Mouse (Mus musculus): ENCODE measurements around the gene Scaf8. TPM values are rescaled to one million over a fixed set of nuclear protein-coding genes. Genes with fewer than 3 reads are reported as not detected.
"Not testable (repeated sequence)": the region's sequence is repeated elsewhere in the genome, so short reads cannot be mapped to it uniquely, and the experiment has no call there.

Scaf8 gene
- polyA plus RNA-seq, 1 experiment from 2014 or later, result 28.3 TPM

GRCm38 (mm10) chr17:3129791-3130190 lies 15.0 kb downstream of the Scaf8 start:
- Histone ChIP-seq H3K27ac (ENCODE audit: low read depth, low read length) (no peak overlapping the region), H3K9me3 (ENCODE audit: control insufficient read depth, low read length) (no peaks in the 10 kb centered on the region), H3K36me3 (ENCODE audit: control insufficient read depth, insufficient read depth, low read length) (peaks cover 4% of the 10 kb centered on the region), H3K4me2 (ENCODE audit: low read depth) (no peak overlapping the region), H3K4me3 (ENCODE audit: low read depth, low read length) (no peak overlapping the region), H3K9ac (ENCODE audit: low read length) (no peak overlapping the region), H3K4me1 (ENCODE audit: control insufficient read depth, insufficient read depth, low read length) (no peaks in the 10 kb centered on the region), H3K27me3 (ENCODE audit: control insufficient read depth, insufficient read depth, low read length) (no peaks in the 10 kb centered on the region)
- no peak for DNase-seq (ENCODE audit: low spot score)
- WGBS, result 97% methylated on average over 3 of the region's 3 CpGs
- ATAC-seq (ENCODE audit: insufficient read depth, low FRiP score, low TSS enrichment), result no peak

DNA sequence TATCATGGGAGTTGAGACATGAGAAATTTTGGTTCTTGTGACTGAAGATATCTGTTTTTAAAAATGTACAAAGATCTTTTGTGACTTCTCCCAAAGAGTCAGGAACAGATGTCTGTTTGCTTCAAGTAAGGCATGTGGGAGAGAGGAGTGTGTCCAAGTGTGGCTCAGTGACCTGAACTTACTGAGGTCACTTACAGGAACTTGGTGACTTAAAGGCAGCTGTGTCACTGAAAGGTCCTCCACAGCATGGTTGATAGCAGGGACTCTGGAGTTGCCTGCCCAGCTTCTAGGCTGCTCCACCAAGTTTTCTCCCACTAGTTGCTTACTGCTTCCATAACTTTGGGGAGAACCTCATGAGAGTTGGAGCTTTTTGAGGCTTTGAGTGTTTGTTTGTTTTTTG lies 20.6 kb downstream of the Scaf8 start:
- Histone ChIP-seq H3K4me2 (ENCODE audit: low read depth) (no peak overlapping the region), H3K27me3 (ENCODE audit: control insufficient read depth, insufficient read depth, low read length) (no peaks in the 10 kb centered on the region), H3K4me3 (ENCODE audit: low read depth, low read length) (no peak overlapping the region), H3K4me1 (ENCODE audit: control insufficient read depth, insufficient read depth, low read length) (no peaks in the 10 kb centered on the region; the same call in 1 of the 2 replicates), H3K27ac (ENCODE audit: low read depth, low read length) (no peak overlapping the region), H3K36me3 (ENCODE audit: control insufficient read depth, insufficient read depth, low read length) (peaks cover 3% of the 10 kb centered on the region), H3K9me3 (ENCODE audit: control insufficient read depth, low read length) (no peaks in the 10 kb centered on the region), H3K9ac (ENCODE audit: low read length) (no peak overlapping the region)
- DNase-seq (ENCODE audit: low spot score) (no peak), ATAC-seq (ENCODE audit: insufficient read depth, low FRiP score, low TSS enrichment) (no peak)

DNA sequence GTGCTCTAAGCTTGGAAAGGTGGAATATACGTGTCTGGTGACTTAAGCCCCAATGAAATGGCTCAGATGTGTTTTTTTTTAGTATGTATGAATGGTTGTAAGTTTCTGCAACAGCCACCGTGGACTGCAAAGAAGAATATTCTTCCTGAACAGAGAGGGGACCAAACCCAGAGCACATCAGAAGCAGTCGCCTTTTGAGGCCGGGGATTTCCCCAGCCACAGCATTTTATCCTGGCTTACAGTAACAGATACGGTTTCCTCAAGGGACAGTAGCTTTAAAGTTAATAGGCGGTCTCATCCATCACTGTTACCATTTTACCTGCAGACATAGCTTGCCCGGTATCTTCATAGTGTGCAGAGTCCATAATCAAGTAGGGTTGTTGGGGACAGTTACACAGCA lies 21.4 kb downstream of the Scaf8 start:
- no peak overlapping the region for H3K4me2 ChIP-seq (ENCODE audit: low read depth)
- peaks cover 3% of the 10 kb centered on the region; the same call in 1 of the 2 replicates for H3K36me3 ChIP-seq (ENCODE audit: control insufficient read depth, insufficient read depth, low read length)
- no peak overlapping the region for H3K27ac ChIP-seq (ENCODE audit: low read depth, low read length)
- WGBS, result 86% methylated on average over 7 of the region's 7 CpGs
- ATAC-seq (ENCODE audit: insufficient read depth, low FRiP score, low TSS enrichment) (no peak), DNase-seq (ENCODE audit: low spot score) (no peak)
- no peaks in the 10 kb centered on the region for H3K9me3 ChIP-seq (ENCODE audit: control insufficient read depth, low read length)
- no peak overlapping the region for H3K9ac ChIP-seq (ENCODE audit: low read length)
- H3K4me3 ChIP-seq (ENCODE audit: low read depth, low read length), result no peak overlapping the region
- no peaks in the 10 kb centered on the region; the same call in 1 of the 2 replicates for H3K4me1 ChIP-seq (ENCODE audit: control insufficient read depth, insufficient read depth, low read length)
- no peaks in the 10 kb centered on the region for H3K27me3 ChIP-seq (ENCODE audit: control insufficient read depth, insufficient read depth, low read length)

- DNase-seq (ENCODE audit: low spot score), result no peak
- no peak overlapping the region for H3K9ac ChIP-seq (ENCODE audit: low read length)
- no peaks in the 10 kb centered on the region for H3K9me3 ChIP-seq (ENCODE audit: control insufficient read depth, low read length)
- no peak overlapping the region for H3K27ac ChIP-seq (ENCODE audit: low read depth, low read length)
- WGBS, result 81% methylated on average over 3 of the region's 3 CpGs
- H3K4me1 ChIP-seq (ENCODE audit: control insufficient read depth, insufficient read depth, low read length), result no peaks in the 10 kb centered on the region; the same call in 1 of the 2 replicates
- no peaks in the 10 kb centered on the region for H3K36me3 ChIP-seq (ENCODE audit: control insufficient read depth, insufficient read depth, low read length)
- H3K4me3 ChIP-seq (ENCODE audit: low read depth, low read length), result no peak overlapping the region
- ATAC-seq (ENCODE audit: insufficient read depth, low FRiP score, low TSS enrichment), result no peak
- H3K27me3 ChIP-seq (ENCODE audit: control insufficient read depth, insufficient read depth, low read length), result no peaks in the 10 kb centered on the region
- H3K4me2 ChIP-seq (ENCODE audit: low read depth), result no peak overlapping the region
These were observed 23.6 kb downstream of the Scaf8 start for GRCm38 (mm10) chr17:3138387-3138786.

DNA sequence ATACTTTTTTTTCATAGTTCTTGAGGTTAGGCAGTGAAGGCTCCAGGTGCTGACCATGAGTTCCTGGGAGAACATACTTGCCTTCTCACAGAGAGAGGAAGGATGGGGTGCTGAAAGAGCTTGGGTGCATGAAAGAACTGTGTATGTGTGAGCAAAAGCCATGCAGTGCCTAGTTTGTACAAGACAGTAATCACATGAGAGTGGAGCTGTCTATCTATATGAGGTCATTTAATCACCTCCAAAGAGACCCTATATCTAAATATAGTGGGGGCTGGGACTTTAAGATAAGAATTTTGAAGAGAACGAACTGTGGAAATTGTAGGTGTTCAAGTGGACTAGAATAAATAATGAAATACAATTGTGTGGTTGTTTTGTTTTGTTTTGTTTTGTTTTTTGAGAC lies 25.3 kb downstream of the Scaf8 start:
- no peaks in the 10 kb centered on the region for H3K27me3 ChIP-seq (ENCODE audit: control insufficient read depth, insufficient read depth, low read length)
- H3K27ac ChIP-seq (ENCODE audit: low read depth, low read length), result no peak overlapping the region
- no peak overlapping the region for H3K4me2 ChIP-seq (ENCODE audit: low read depth)
- no peaks in the 10 kb centered on the region for H3K9me3 ChIP-seq (ENCODE audit: control insufficient read depth, low read length)
- DNase-seq (ENCODE audit: low spot score) (no peak), ATAC-seq (ENCODE audit: insufficient read depth, low FRiP score, low TSS enrichment) (no peak)
- 89% methylated on average over 1 of the region's 1 CpGs for WGBS
- H3K9ac ChIP-seq (ENCODE audit: low read length), result no peak overlapping the region
- H3K36me3 ChIP-seq (ENCODE audit: control insufficient read depth, insufficient read depth, low read length), result no peaks in the 10 kb centered on the region
- H3K4me1 ChIP-seq (ENCODE audit: control insufficient read depth, insufficient read depth, low read length), result no peaks in the 10 kb centered on the region; the same call in 1 of the 2 replicates
- H3K4me3 ChIP-seq (ENCODE audit: low read depth, low read length), result no peak overlapping the region

DNA sequence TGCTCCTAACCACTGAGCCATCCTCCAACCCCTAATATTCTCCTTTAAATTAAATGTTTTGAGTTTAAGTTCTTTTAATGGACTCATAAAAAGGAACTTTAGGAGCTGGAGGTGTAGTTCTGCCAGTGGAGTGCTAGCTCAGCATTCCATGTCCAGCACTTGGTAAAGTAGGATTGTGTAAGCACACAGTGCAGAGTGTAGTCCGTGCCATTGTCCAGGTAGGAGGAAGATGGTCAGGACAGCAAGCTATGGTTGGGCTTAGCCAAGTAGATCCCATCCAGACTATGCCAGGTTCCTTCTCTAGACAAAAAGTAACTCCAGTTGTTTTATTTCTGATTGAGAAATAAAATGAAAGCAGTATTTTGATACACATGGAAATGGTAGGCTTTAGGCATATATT lies 34.1 kb downstream of the Scaf8 start:
- H3K9ac ChIP-seq (ENCODE audit: low read length), result no peak overlapping the region
- DNase-seq (ENCODE audit: low spot score) (no peak), ATAC-seq (ENCODE audit: insufficient read depth, low FRiP score, low TSS enrichment) (no peak)
- H3K4me3 ChIP-seq (ENCODE audit: low read depth, low read length), result no peak overlapping the region
- WGBS, result 100% methylated on average over 1 of the region's 1 CpGs
- 0 out of 2 replicates have a peak, but pooled peaks cover 2% of the 10 kb centered on the region for H3K36me3 ChIP-seq (ENCODE audit: control insufficient read depth, insufficient read depth, low read length)
- H3K27me3 ChIP-seq (ENCODE audit: control insufficient read depth, insufficient read depth, low read length), result no peaks in the 10 kb centered on the region
- no peak overlapping the region for H3K27ac ChIP-seq (ENCODE audit: low read depth, low read length)
- H3K4me2 ChIP-seq (ENCODE audit: low read depth), result no peak overlapping the region
- H3K9me3 ChIP-seq (ENCODE audit: control insufficient read depth, low read length), result no peaks in the 10 kb centered on the region
- no peaks in the 10 kb centered on the region for H3K4me1 ChIP-seq (ENCODE audit: control insufficient read depth, insufficient read depth, low read length)

GRCm38 (mm10) chr17:3149541-3149940 lies 34.8 kb downstream of the Scaf8 start:
- WGBS, result 86% methylated on average over 1 of the region's 1 CpGs
- Histone ChIP-seq H3K9me3 (ENCODE audit: control insufficient read depth, low read length) (no peaks in the 10 kb centered on the region), H3K36me3 (ENCODE audit: control insufficient read depth, insufficient read depth, low read length) (0 out of 2 replicates have a peak, but pooled peaks cover 2% of the 10 kb centered on the region), H3K27me3 (ENCODE audit: control insufficient read depth, insufficient read depth, low read length) (no peaks in the 10 kb centered on the region), H3K27ac (ENCODE audit: low read depth, low read length) (no peak overlapping the region), H3K9ac (ENCODE audit: low read length) (no peak overlapping the region), H3K4me1 (ENCODE audit: control insufficient read depth, insufficient read depth, low read length) (no peaks in the 10 kb centered on the region), H3K4me3 (ENCODE audit: low read depth, low read length) (no peak overlapping the region), H3K4me2 (ENCODE audit: low read depth) (no peak overlapping the region)
- no peak for ATAC-seq (ENCODE audit: insufficient read depth, low FRiP score, low TSS enrichment)
- DNase-seq (ENCODE audit: low spot score), result no peak

GRCm38 (mm10) chr17:3150701-3151100 lies 35.9 kb downstream of the Scaf8 start:
- DNase-seq (ENCODE audit: low spot score); ATAC-seq (ENCODE audit: insufficient read depth, low FRiP score, low TSS enrichment); H3K4me2 ChIP-seq (ENCODE audit: low read depth); H3K4me3 ChIP-seq (ENCODE audit: low read depth, low read length); H3K36me3 ChIP-seq (ENCODE audit: control insufficient read depth, insufficient read depth, low read length); H3K27ac ChIP-seq (ENCODE audit: low read depth, low read length); H3K9ac ChIP-seq (ENCODE audit: low read length); H3K27me3 ChIP-seq (ENCODE audit: control insufficient read depth, insufficient read depth, low read length); H3K4me1 ChIP-seq (ENCODE audit: control insufficient read depth, insufficient read depth, low read length); H3K9me3 ChIP-seq (ENCODE audit: control insufficient read depth, low read length): not testable (repeated sequence)
- 95% methylated on average over 1 of the region's 1 CpGs for WGBS

- no peak overlapping the region for H3K4me2 ChIP-seq (ENCODE audit: low read depth)
These were observed 36.4 kb downstream of the Scaf8 start for GRCm38 (mm10) chr17:3151181-3151580.

More at GRCm38 (mm10) chr17:3151181-3151580, 36.4 kb downstream of the Scaf8 start:
- DNase-seq (ENCODE audit: low spot score) (no peak), ATAC-seq (ENCODE audit: insufficient read depth, low FRiP score, low TSS enrichment) (no peak)
- Histone ChIP-seq H3K4me3 (ENCODE audit: low read depth, low read length) (no peak overlapping the region), H3K4me1 (ENCODE audit: control insufficient read depth, insufficient read depth, low read length) (no peaks in the 10 kb centered on the region), H3K36me3 (ENCODE audit: control insufficient read depth, insufficient read depth, low read length) (0 out of 2 replicates have a peak, but pooled peaks cover 2% of the 10 kb centered on the region), H3K9ac (ENCODE audit: low read length) (no peak overlapping the region), H3K9me3 (ENCODE audit: control insufficient read depth, low read length) (no peaks in the 10 kb centered on the region), H3K27me3 (ENCODE audit: control insufficient read depth, insufficient read depth, low read length) (no peaks in the 10 kb centered on the region), H3K27ac (ENCODE audit: low read depth, low read length) (no peak overlapping the region)

Data from neural tube, embryonic 11.5 days (tissue).